Mouse (Mus musculus): Measurements from ENCODE around the gene Pms1. TPM values are rescaled to one million over a fixed set of nuclear protein-coding genes. Genes with fewer than 3 reads are reported as not detected.

Pms1 gene
- total RNA-seq, 1 experiment from 2014 or later: 9.0 TPM

GRCm38 (mm10) chr1:53210136-53210535 lies 86.7 kb downstream of the Pms1 start:
- no peak for ATAC-seq (replicated peaks; ENCODE audit: insufficient number of reproducible peaks, low FRiP score, low TSS enrichment, poor library complexity, severe bottlenecking)

- ATAC-seq (replicated peaks; ENCODE audit: insufficient number of reproducible peaks, low FRiP score, low TSS enrichment, poor library complexity, severe bottlenecking): no peak
Measured at GRCm38 (mm10) chr1:53203902-53204301, 92.9 kb downstream of the Pms1 start.

- ATAC-seq (replicated peaks; ENCODE audit: insufficient number of reproducible peaks, low FRiP score, low TSS enrichment, poor library complexity, severe bottlenecking): no peak
Measured at GRCm38 (mm10) chr1:53201630-53202199, 95.1 kb downstream of the Pms1 start.

- no peak for ATAC-seq (replicated peaks; ENCODE audit: insufficient number of reproducible peaks, low FRiP score, low TSS enrichment, poor library complexity, severe bottlenecking)
Measured at GRCm38 (mm10) chr1:53194536-53194935, 102.3 kb downstream of the Pms1 start.

GRCm38 (mm10) chr1:53191234-53191633 lies 105.6 kb downstream of the Pms1 start:
- no peak for ATAC-seq (replicated peaks; ENCODE audit: insufficient number of reproducible peaks, low FRiP score, low TSS enrichment, poor library complexity, severe bottlenecking)

DNA sequence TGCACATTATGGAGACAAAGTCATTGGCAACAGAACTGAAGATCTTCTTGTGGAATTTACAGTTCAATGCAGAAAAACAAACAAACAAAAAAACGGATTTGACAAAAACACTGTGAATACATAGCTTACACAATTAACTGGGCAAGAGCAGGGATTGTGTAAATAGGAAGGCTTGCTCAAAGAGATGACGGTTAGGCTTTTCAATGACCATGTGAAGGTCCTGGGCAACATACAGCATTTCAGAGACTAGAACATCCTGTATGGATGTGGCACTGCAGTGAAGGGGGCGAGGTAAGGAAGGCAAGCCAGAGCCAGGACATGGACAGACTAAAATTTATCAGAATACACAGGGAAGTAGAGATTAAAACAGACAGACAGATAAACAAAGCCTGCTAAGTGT lies 107.2 kb downstream of the Pms1 start:
- ATAC-seq (replicated peaks; ENCODE audit: insufficient number of reproducible peaks, low FRiP score, low TSS enrichment, poor library complexity, severe bottlenecking): no peak

- ATAC-seq (replicated peaks; ENCODE audit: insufficient number of reproducible peaks, low FRiP score, low TSS enrichment, poor library complexity, severe bottlenecking): no peak
Measured at GRCm38 (mm10) chr1:53187536-53187935, 109.3 kb downstream of the Pms1 start, which contains the start of gene 1700019A02Rik. TSS of gene 1700019A02Rik (minus strand) at chr1:53187636.

DNA sequence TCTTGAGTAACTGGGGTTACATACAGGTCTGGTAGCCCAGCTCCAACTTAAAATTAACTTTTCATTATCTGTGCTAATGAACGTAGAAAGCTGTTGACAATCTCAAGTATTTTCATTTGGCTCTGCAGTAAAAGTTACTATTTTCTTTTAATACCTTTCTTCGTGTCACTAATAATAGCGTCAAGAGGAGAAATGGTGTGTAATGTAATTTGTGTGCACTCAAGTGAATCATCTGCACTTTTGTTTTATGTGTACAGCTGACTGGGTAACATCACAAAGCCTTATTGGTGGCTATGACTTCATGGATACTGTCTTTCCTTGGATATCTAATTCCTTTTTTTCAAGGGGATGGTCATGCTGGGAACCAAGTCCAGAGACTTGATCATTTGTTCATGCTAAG lies 110.5 kb downstream of the Pms1 start:
- ATAC-seq (replicated peaks; ENCODE audit: insufficient number of reproducible peaks, low FRiP score, low TSS enrichment, poor library complexity, severe bottlenecking): no peak

DNA sequence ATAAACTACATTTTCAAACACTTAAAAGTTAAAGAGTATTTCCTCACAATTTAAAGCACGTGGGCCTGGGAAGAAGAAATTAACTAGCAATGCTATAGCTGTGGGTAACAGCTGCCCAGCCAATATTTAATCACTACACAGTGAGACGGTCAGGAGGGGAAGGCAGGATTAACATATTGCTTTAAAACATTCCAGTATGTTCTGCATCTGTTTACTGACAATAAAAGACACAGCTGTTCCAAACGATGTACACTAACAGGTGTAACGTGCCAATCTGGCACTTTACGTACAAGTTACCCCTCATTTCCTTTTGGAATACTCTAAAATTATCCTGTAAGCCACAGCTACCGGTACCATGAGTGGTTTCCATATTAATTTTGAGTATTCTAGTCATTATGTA lies 139.1 kb downstream of the Pms1 start:
- ATAC-seq (replicated peaks; ENCODE audit: insufficient number of reproducible peaks, low FRiP score, low TSS enrichment, poor library complexity, severe bottlenecking): no peak

Other genes starting within 250 kb of the Pms1 start
- gene Mstn, start 235.4 kb downstream of the Pms1 start, total RNA-seq (2017): not detected in 3 replicates
- 2.8 TPM in 1 of 3 replicates, not detected in the others for gene 1700019A02Rik, start 109.4 kb downstream of the Pms1 start, total RNA-seq (2017)
- 35.0 to 49.4 TPM (median 48.8 TPM) in 3 replicates for gene Ormdl1, start 77 bp upstream of the Pms1 start, total RNA-seq (2017)
- gene Gm28778, start 93 bp upstream of the Pms1 start, total RNA-seq (2017): 6.4 TPM in 1 of 3 replicates, not detected in the others
- 3.8 to 9.8 TPM (median 4.4 TPM) in 3 replicates for gene Osgepl1, start 16.6 kb upstream of the Pms1 start, total RNA-seq (2017)
- 95.7 to 394 TPM (median 171 TPM) in 3 replicates for gene Asdurf, start 55.6 kb upstream of the Pms1 start, total RNA-seq (2017)
- gene Gm28551, start 55.6 kb upstream of the Pms1 start, total RNA-seq (2017): not detected in 3 replicates
- gene Asnsd1, start 55.7 kb upstream of the Pms1 start, total RNA-seq (2017): 65.7 to 81.0 TPM (median 73.5 TPM) in 3 replicates